Mouse (Mus musculus): ENCODE measurements around the gene Agap2. TPM values are rescaled to one million over a fixed set of nuclear protein-coding genes. Genes with fewer than 3 reads are reported as not detected.

Gene Agap2
- total RNA-seq (2015) = 4.1 and 8.3 TPM in 2 replicates
- 32.5 and 35.4 TPM in 2 replicates for total RNA-seq (2017)

DNA sequence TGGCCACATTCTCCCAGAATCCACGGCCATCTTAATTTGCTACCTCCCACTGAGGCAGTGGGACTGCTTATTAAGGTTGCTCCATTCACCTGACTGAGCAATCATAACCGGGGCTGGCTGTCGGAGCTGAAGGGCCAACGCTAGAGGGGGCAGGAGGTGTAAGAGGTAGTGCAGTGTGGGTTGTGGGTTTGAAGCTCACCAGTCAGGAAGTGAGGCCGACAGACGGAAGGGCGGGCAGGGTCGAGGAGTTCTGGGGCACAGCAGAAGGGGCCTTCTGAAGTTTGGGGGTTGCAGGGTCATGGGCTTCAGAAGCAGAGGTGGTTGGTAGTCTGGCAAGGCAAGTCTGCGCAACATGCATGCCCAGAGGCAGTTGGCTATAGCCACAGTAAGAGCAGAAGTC is at the start of gene Agap2:
Gene Agap2, plus strand, starts transcription at position 205 of the 400 bp plus-strand sequence.
- peak; percentile 85 for ATAC-seq (ENCODE audit: poor library complexity, severe bottlenecking)

DNA sequence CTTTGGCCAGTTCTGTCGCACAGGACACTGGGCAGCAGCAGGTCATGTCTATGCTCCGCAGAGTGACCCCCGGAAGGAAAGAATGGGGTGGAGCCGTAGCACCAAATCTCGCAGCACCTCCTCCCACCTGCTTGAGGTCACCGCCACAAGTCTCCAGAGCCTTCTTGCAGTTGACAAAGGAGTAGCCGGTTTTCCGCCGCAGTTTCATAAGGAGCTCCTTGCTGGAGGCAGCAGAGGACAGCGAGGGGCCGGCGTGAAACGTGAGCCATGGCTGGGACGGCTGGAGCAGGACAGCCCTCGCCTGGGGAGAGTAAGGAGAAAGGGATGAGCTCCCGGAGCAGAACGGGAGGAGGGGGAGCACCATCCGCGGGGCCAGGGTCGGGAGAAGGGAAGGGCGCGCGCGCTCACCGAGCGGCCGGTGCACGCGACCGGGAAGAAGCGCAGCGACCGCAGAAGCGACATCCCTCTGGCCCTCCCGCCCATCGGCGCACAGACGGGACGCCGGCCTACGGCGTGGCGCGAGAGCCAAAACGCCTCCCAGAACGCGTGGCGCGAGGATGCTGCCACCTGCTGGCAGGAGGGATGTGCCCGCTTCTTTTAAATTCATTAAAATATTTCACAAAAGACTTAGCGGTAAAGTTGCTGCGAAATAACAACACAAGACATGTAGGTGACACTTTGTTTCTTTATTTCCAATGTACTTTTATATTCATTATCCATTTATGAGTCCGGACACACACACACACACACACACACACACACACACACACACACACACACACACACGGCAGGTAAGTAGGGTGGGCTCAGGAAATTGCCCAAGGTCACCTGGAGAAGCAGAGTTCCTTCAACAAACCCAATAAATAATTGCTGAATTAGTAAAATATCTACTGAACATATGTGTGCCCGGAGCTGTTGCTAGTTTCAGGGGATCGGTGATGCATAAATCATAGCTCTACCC is 44.5 kb upstream of the Agap2 start, which contains the start of gene Tsfm:
Gene Tsfm, minus strand, starts transcription at position 505 of the 961 bp plus-strand sequence.
- peak; percentile 100 for ATAC-seq (ENCODE audit: poor library complexity, severe bottlenecking)

DNA sequence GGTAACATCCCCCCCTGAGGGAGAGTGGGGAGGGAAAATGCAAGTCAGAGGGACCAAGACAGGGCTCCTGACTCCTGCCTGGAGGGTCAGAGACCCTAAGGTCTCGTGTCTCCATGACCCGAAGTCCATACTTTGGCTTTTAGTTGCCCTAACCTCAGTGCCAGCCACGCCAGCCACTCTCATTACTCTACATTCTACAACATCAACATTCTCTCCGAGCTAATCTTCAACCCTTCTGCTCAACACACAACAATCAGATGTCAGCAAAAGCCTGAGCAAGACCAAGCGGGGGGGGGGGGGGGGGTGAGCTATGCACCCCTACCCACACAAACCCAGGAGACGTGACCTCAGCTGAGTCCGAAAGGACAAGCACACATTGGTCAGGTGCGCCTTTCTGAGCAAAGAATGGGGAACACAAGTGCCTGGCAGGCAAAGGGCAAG is 41.8 kb upstream of the Agap2 start:
- ATAC-seq (ENCODE audit: poor library complexity, severe bottlenecking) = no peak

DNA sequence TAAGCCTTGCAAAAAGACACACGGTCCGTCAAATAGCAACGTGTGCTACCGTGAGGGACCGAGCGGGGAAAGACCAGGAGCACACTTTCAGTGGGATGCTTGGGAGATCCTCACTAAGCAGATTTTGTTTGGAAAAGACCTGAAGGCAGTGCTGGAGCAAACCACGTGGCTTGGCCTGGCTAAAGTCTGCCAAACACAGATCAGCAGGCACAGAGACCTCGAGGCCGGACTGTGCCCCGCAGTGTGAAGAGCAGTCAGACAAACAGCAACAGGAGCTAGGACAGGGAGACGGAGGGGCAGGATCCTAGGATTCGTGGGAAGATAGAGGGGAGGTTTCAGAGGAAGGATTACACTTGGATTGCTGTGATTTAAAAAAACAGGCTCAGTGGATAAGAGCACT is 38.8 kb upstream of the Agap2 start:
- no peak for ATAC-seq (ENCODE audit: poor library complexity, severe bottlenecking)

DNA sequence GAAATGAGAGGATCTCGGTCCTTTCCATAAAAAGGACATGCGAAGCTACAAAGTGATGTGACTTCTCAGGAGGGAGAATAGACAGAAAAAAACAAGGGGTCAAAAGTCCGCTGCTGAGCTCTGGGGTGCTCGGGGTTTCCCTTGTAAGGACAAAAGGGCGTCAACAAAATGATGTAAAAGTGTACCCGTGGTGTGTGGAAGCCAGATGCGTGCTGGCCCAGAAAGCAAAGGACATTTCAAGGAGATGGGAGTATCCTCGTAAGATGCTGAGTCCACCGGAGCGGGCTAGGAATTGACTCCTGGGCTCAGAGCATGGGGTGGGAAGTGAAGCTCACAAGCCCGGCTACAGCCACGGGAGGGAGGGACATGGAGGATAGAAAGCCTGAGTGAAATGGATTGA is 37.4 kb upstream of the Agap2 start:
- ATAC-seq (ENCODE audit: poor library complexity, severe bottlenecking) = no peak

DNA sequence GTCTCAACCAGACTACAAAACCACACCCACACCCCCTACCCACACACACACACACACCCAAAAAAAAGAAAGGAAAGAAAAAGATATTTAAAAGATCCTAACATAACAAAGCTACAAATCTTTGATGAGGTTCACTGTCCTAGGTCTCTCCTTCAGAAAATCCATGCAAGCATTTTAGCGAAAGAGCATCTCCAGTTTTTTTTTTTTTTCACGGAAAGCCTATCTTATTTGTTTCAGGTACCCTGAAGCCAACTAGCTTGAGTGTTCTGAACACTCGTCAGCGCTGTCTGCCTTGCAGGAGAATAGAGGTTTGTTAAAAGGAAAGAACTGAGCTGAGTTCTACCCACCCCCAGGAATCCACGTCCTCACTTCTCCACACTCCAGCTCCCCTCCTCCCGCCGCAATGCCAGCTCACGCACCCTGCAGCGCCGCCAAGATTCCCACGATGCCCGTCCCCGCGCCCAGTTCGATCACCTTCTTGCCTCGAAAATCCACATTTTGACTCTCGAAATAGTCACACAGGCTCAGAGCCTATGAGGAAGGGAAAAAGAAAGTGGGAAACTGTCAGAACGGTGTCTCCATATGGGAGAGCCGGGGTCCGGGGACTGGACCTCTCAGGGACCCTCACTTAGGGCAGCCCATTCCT is 34.4 kb upstream of the Agap2 start:
- ATAC-seq (ENCODE audit: poor library complexity, severe bottlenecking) = peak; percentile 21

DNA sequence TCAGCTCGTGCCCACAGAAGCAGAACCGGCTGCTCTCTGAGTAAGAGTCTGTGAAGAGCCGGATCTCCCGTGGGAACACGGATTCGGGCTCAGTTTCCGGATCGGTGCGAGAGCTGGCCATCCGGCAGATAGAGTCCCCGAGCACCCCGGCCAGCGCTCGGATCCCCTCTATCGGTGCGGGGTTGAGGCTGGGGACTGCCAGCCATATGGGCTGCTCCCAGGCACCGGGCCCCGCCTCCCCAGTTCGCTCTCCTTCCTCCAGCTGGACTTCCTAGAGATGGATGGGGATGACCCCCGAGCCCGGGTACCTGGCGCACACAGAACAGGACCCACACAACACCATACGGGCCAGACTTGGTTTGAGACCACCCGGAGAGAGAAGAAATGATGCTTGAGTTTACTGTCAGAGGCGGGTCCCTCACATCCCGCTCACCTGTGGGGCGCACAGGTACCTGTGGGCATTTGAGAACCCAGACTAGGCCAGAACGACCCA is 33.8 kb upstream of the Agap2 start, which contains the start of the genes Mettl1 and Eef1akmt3:
Gene Mettl1, plus strand, starts transcription at position 141 of the 493 bp plus-strand sequence.
Gene Eef1akmt3, minus strand, starts transcription at position 240 of the 493 bp plus-strand sequence.
- peak; percentile 53 for ATAC-seq (ENCODE audit: poor library complexity, severe bottlenecking)

DNA sequence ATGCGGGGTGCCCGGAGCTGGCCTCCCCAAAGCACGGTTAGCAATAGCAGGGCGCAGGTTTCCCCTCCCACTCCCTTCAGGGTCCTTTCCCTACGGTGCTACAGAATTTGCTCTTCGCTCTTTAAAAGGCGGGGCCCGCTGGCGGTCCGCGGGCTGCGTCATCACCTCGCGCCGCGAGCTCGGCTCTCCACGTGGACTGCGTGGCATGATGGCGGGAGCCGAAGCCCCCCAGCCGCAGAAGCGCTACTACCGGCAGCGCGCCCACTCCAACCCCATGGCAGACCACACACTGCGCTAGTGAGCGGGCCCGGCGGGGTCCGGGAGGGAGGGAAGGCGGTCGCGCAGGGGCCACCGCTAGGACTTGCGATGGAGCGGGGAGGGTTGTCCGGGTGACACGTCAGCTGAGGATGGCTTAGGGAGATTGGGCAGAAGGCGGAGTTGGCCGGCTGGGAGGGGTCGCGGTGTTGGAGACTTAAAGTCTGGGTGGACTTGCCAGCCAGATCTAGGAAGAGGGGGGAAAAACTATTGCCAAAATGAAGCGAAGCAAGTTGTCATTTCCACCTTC is 33.2 kb upstream of the Agap2 start:
- peak; percentile 90 for ATAC-seq (ENCODE audit: poor library complexity, severe bottlenecking)

DNA sequence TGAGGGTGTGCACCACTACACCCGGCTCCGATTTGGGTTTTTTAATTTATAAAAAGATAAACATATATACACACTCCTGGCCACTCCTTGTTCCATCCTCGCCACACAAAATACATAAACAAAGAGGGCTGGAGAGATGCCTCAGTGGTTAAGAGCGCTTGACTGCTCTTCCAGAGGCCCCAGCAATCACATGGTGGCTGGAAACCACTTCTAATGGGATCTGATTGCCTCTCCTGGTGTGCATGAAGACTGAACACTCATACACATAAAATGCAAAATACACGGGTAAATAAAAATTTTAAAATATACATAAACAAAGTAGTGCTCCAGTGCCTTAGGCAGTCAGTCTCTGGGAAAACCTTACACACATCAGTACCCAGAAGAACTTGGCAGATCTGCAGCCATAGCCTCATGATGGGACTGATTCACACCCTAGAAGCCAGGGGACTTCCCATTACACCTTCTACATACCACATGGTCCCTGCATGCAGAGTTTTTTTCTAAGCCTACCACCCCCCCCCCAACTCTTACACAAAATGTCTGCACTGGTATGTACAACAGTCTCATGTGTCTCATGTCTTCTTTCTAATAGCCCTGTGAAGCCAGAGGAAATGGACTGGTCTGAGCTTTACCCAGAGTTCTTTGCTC is 32.5 kb upstream of the Agap2 start:
- ATAC-seq (ENCODE audit: poor library complexity, severe bottlenecking) = no peak

DNA sequence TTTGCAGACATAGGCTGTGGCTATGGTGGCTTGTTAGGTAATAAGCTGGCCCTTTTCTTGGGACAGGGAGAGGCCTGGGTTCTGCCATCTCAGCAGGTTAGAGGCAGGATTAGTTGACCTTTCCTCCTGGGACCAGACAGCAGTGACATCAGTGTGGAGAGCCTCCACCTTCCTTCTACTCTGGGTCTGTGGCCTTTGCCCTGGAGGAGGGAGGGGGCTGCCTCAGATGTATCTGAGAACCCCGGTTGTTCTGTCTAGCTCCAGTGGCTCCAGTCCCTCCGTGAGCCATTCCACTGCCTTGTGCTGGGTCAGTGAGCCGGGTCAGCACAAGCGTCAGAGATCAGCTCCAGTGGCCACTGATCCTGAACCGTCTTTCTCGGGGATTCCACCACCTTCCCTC is 31.9 kb upstream of the Agap2 start:
- ATAC-seq (ENCODE audit: poor library complexity, severe bottlenecking) = no peak

DNA sequence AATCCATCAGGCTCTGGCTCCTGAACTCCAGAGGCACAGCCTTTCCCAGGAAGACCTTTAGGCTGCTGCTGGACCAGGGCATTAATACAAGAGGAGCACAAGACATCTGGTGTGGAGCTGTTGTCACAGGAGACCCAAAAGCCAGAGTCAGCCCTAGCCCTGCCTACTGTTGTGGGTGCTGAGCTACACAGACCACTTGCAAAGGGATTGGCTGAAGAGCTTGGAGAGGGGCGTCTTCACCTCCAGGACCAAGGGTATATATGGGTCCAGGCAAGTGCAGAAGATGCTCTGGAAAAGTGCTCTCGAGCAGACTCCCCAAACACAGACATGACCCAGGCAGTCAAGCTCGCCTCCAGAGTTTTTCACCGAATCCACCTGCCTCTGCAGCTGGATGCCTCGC is 27.1 kb upstream of the Agap2 start, which contains the start of gene Cyp27b1:
Gene Cyp27b1, plus strand, starts transcription at position 297 of the 400 bp plus-strand sequence.
- no peak for ATAC-seq (ENCODE audit: poor library complexity, severe bottlenecking)

DNA sequence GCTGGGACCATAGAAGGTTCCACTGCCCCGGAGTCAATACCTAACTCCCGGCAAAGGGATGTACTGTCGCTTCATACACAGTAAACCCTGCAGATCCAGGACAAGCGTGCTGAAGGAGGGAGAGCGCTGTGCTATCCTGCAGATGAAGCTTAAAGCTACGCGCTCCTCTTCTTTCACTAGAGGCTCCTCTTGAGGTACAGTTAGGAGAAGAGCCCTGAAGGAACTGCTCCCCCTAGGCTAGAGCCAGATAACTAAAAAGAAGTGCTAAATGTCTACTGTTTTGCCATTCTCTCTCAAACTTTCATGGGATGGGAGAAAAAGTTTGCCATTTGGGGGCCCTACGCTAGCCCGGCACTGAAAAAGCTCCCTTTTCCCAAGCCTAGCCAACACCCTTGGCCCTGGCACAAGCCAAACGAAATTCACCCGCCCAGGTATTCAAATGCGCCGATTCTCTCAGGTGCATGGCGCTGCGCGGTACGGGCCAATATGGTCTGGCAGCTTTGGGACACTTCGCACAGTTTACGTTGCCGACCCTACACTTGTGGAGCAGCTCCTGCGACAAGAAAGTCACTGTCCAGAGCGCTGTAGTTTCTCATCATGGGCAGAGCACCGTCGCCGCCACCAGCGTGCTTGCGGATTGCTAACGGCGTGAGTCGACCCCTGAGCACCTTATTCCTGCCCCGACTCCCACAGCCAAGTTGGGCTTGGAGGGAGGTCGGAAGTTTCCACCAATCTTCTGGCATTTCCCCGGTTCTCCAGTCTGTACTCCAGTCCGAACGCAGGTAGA is 26.3 kb upstream of the Agap2 start:
- ATAC-seq (ENCODE audit: poor library complexity, severe bottlenecking) = no peak

DNA sequence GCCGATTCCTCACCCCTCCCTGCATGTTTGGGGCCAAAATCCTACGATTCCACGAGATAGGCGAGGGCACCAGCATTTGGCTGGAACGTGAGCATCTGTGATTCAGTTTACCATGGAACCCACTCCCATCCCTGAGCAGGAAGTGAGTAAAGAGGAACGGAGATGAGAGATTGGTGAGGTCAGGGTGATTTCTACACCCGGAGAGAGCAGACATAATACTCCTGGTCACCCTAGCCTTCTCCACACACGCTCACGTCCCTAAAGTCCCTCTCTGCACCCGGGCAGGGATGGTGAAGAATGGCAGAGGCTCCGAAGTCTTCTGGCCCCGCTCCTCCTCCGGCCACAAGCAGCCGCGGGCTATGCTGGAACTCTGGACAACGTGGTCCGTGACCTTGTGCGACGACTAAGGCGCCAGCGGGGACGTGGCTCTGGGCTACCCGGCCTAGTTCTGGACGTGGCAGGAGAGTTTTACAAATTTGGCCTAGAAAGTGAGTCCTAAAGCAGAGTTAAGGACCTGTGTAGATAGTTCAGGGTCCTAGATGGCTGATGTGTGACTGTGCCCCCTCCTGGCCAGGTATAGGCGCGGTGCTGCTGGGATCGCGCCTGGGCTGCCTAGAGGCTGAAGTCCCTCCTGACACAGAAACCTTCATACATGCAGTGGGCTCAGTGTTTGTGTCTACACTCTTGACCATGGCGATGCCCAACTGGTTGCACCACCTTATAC is 25.5 kb upstream of the Agap2 start:
- ATAC-seq (ENCODE audit: poor library complexity, severe bottlenecking) = peak; percentile 65

DNA sequence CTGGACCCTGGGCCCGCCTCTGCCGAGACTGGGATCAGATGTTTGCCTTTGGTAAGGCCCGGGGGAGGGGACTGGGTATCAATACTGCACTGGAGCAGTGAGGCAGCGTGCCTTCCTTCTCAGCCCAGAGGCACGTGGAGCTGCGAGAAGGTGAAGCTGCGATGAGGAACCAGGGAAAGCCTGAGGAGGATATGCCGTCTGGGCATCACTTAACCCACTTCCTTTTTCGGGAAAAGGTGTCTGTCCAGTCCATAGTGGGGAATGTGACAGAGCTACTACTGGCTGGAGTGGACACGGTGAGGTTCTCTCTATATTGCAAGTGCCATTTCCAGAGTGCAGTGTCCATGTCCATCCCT is 25.0 kb upstream of the Agap2 start:
- peak; percentile 73 for ATAC-seq (ENCODE audit: poor library complexity, severe bottlenecking)

DNA sequence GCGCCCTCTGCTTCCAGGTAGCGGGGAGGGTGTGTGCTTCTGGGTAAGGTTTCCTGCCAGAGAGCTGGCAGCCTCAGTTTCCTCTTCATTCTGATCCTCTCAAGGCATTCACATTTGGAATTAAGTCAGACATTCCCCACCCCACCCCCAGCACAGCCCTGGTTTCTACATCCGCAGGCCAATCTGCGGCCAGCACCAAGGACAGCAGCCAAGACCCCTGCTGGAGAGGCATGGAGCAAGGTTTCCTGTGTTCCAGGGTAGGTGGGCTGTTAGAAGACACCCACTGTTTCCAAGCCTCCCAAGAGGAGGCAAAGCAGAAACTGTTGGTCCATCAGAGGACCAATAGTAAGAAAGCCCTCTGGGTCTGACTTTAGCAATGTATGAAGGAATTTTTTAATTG is 20.4 kb upstream of the Agap2 start:
- no peak for ATAC-seq (ENCODE audit: poor library complexity, severe bottlenecking)

DNA sequence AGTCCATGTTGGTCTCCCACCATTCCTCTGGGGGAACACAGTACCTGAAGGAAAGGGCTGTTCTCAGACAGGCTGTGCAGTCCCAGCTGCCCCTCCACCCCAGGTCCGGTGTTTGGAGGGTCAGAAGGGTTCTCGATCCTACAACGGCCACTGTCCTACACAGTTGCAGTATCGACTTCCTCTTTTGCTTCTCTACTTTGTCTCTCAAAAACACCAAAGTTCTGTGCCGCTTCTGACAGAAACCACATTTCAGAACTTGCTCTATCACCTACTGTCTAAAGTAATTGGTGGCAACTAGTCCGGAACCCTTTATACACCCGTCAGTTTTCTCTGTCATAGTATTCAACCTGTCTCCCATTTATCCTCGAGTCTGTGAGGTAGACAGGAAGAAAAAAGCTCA is 19.7 kb upstream of the Agap2 start:
- ATAC-seq (ENCODE audit: poor library complexity, severe bottlenecking) = 0 out of 2 replicates have a peak, but pooled peaks have one; percentile 30

DNA sequence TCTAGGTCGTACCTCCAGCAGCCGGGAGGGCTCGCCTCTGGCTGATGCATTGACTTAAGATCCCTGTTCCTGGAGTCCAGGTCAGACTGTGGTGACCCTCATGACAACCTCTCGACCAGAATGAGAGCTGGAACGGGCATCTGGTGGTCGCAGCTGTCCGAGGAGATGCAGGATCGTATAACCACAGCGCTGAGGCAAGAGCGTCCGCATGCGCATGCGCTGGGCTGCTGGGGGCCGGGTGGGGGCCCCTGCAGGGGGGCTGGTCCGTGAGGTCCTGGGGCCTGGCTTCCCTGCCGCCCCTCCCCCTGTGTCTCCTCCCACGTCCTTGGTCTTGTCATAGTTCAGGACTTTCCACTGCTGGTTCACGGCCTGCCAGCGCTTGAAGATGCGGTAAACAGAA is 18.6 kb upstream of the Agap2 start:
- no peak for ATAC-seq (ENCODE audit: poor library complexity, severe bottlenecking)

DNA sequence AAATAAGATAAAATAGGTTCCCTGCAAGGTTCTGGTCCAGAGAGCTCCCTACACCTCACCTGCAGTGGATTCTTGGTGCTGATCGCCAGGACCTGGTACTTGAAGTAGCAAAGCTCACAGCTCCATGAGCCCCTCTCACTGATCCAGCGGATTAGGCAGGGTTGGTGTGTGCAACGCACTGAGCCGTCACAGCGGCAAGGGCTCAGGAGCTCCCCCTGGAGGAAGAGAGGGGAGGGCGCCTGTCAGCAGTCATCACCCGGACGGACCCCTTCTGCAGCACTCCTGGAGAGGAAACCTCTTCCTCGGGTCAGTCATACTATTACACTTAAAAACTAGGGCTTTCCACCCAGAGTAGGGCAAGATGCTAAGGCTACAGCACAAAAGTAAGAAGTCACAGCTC is 16.9 kb upstream of the Agap2 start:
- peak; percentile 83 for ATAC-seq (ENCODE audit: poor library complexity, severe bottlenecking)

DNA sequence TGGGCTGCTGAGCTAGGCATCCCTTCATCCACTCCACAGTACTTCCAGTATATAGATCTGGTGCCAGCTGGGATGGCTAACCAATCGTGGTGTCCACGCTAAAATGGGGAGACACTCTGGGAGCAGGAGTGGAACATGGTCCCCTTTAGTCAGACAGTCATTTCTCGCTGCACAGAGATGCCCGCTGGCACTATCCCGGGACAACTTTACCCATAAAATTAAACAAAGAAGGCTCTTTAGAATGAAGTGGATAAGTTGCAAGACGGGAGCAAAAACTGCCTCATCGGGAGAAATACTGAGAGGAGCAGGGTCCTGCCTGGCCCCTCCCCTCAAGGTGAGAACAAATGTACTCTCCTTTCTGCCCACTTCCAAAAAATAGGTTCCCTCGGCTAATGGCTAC is 16.4 kb upstream of the Agap2 start:
- ATAC-seq (ENCODE audit: poor library complexity, severe bottlenecking) = no peak
